Mouse (Mus musculus) frontal cortex, adult (tissue): ENCODE data around the gene Slc37a4.
"Not testable (repeated sequence)": the region's sequence is repeated elsewhere in the genome, so short reads cannot be mapped to it uniquely, and the experiment has no call there.

Source experiments
- ATAC-seq: cut with Nextera tagmentation; 2 replicates; pipeline ENCODE4 v1.9.2; 2017; ENCODE audit warnings: mild to moderate bottlenecking, moderate library complexity, mixed read lengths; ENCODE audit not compliant: low TSS enrichment

Slc37a4 gene

DNA sequence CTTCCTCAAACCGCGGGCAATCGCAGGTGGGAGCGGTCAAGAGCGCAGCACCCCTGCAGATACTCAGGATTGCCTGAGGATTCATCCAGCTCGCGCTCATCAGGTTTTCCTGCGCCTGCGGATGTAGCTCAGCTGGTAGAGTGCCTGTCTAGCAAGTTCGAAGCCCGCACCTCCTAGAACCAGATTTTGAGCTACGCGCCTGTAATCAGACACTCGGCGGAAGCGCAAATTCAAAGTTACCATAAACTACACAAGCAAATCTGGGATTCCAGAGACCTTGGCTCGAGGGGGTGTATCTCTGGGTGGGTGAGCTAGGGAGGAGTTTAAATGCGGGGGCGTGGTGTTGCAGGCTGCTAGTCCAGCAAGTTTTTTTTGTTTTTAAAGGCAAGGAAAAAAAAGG, 44.3 kb downstream of the Slc37a4 start, which contains the start of gene Foxr1:
Gene Foxr1, minus strand, starts transcription at position 176 of the 400 bp plus-strand sequence.
- no peak for ATAC-seq

DNA sequence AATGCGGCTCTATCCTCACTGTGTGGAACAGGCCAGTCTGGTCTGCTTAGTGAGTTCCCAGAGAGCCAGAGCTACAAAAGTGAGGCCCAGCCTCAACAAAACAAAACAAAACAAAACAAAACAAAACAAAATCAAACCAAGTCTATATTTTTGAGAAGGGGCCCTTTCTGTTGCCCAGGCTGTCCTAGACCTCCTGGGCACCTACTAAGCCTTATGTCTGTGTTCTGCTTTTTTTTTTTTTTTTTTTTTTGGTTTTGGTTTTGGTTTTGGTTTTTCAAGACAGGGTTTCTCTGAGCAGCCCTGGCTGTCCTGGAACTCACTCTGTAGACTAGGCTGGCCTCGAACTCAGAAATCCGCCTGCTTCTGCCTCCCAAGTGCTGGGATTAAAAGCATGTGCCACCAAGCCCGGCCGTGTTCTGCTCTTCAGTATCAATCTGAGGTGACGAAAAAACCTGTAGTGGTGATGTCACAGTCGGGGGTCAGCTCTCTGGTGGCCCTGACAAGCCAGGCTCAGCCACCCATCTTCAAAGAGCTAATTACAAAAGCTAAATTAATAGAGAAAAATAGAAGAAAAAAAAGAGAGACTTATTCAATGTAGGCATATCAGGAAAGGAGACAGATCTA, 47.9 kb downstream of the Slc37a4 start:
- not testable (repeated sequence) for ATAC-seq

DNA sequence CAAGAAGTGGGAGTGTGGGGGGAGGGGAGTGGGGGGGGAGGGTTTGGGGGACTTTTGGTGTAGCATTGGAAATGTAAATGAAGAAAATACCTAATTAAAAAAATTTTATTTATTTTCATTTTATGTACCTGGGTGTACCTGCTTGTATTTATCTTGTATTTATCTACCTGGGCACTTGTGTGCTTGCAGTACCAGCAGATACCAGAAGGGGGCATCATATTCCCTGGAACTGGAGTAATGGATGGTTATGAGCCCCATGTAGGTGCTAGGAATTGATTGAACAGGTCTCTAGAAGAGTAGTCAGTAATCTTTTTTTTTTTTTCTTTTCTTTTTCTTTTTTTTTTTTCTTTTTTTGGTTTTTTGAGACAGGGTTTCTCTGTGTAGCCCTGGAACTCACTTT, 53.7 kb downstream of the Slc37a4 start:
- ATAC-seq = no peak
